Mouse (Mus musculus): ENCODE data around the gene Osbpl7. TPM values are rescaled to one million over a fixed set of nuclear protein-coding genes. Genes with fewer than 3 reads are reported as not detected.
A peak's percentile ranks its signal among the peaks of the same experiment; 100 is the strongest.

Gene Osbpl7
- total RNA-seq (2014; rRNA removed) (1.1 and 1.7 TPM in 2 replicates), polyA plus RNA-seq (2012; rRNA removed) (1.7 and 2.2 TPM in 2 replicates)

DNA sequence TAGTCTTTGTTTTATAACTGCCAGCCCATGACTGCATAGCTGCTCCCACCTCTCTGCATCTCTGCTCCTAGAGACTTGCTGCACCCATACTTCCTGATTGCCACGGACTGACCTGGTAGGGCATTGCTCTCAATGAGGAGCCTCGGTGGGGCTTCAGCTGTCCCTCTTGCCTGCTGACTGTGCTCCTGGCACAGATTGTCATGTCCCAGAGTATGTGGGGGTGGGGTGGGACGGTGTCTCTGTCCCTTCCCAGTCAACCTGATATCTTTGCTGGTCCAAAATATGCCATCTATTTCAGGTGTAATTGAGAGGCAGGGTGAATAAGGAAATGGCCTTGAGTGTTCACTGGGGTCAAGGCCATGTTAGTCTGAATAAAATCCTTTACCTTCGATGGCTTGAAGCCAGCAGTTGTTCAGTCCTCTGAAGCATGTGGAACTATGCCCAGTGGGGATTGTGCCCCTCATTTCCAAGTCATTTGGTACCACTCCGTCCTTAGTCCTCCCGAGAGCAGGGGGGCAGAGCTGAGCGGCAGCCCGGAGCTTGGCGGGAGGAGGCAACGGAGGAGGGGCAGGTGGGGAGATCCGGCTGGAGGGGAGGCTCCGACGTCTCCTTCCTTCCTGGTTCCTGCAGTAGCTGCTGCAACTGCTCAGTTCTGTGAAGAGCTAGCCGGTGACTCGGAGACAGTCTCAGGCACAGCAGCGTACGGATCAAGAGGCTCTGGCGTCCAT, at the start of gene Osbpl7:
Osbpl7 (plus strand) TSS at position 413 of the 728 bp plus-strand sequence.
- Histone ChIP-seq H3K4me1 (ENCODE audit: control insufficient read depth, insufficient read depth, low read length) (peaks cover 8% of the 10 kb centered on the region), H3K4me3 (ENCODE audit: insufficient read depth, low read depth, low read length) (peak within 1 kb of the TSS; percentile 62), H3K27me3 (ENCODE audit: control insufficient read depth, insufficient read depth, low read length) (no peaks in the 10 kb centered on the region), H3K27ac (replicated peaks; ENCODE audit: insufficient read depth, low read depth, low read length) (no peak within 1 kb of the TSS), H3K9ac (ENCODE audit: low read depth, low read length) (peak within 1 kb of the TSS; percentile 62), H3K36me3 (ENCODE audit: control insufficient read depth, insufficient read depth, low read length) (no peaks in the 10 kb centered on the region), H3K79me2 (ENCODE audit: control insufficient read depth, insufficient read depth, low read length) (no peaks in the 10 kb centered on the region)
- DNase-seq (ENCODE audit: extremely low read depth, low read depth, low spot score) = no peak
- peak; percentile 47 for TF ChIP-seq CTCF (IDR thresholded peaks at IDR 0.05; ENCODE audit: low read depth, low read length)
- 0 out of 2 replicates have a peak, but pooled peaks have one; percentile 30 for TF ChIP-seq POLR2A (IDR thresholded peaks at IDR 0.05; ENCODE audit: extremely low read depth, insufficient read depth, low read length)
- 6% methylated on average over 18 of the region's 18 CpGs for WGBS

DNA sequence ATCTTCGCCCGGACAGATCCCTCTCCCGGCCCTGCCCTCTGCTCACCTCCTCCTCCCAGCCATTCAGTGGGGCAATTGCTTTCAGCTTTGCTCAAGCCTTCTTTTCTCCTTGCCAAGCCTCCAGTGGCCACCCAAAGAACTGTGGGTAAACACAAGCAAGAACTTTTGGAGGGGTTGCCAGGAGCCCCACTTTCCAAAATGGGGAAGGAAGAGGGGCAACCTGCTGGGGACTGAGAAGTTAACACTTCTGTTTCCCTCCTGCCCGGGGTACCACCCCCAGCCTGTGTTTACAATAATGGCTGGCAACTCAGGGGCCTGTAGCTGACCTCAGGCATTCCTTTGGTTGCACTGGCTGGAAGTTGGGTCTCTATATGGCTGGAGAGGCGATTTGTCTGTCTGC, 47.3 kb upstream of the Osbpl7 start:
- H3K79me2 ChIP-seq (ENCODE audit: control insufficient read depth, insufficient read depth, low read length) = no peaks in the 10 kb centered on the region
- H3K9ac ChIP-seq (ENCODE audit: low read depth, low read length) = no peak overlapping the region
- TF ChIP-seq CTCF (IDR thresholded peaks at IDR 0.05; ENCODE audit: low read depth, low read length) (no peak), POLR2A (IDR thresholded peaks at IDR 0.05; ENCODE audit: extremely low read depth, insufficient read depth, low read length) (no peak)
- H3K4me3 ChIP-seq (ENCODE audit: insufficient read depth, low read depth, low read length) = no peak overlapping the region
- no peaks in the 10 kb centered on the region for H3K36me3 ChIP-seq (ENCODE audit: control insufficient read depth, insufficient read depth, low read length)
- no peaks in the 10 kb centered on the region; the same call in 1 of the 2 replicates for H3K27me3 ChIP-seq (ENCODE audit: control insufficient read depth, insufficient read depth, low read length)
- no peak overlapping the region for H3K27ac ChIP-seq (replicated peaks; ENCODE audit: insufficient read depth, low read depth, low read length)
- WGBS = 55% methylated on average over 5 of the region's 5 CpGs
- no peaks in the 10 kb centered on the region for H3K4me1 ChIP-seq (ENCODE audit: control insufficient read depth, insufficient read depth, low read length)
- DNase-seq (ENCODE audit: extremely low read depth, low read depth, low spot score) = no peak

DNA sequence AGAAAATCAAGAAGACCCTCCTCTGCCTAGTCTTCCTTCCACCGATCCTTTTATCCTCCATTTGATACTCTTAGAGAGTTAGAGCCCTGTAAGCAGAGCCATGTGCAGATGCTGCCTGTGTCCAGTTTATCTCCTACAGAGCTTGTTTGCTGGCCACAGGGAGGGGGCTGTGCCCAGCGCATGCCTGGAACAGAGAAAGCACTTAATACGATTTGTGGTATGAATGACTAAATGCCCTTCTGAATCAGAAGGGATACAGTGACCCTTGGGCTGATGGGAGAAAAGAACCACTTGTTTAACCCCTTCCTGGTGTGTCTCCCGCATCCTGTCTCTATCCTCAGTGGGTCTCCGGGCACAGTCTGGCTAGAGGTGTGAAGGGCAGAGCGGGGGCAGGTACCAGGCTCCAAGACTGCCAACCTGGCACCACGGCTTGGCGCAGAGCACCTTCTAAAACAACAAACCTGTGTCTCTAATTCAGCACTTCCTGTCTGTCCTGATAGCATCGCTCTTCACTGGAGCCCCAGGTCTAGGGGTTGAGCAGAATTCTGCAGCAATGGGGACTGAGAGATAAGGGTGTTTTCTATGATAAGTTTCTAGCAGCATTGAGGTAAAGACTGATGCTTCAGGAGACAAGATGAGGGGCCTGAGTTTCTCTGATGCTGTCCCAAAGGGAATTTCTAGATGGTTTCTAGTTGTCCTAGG, 43.2 kb upstream of the Osbpl7 start:
- Histone ChIP-seq H3K79me2 (ENCODE audit: control insufficient read depth, insufficient read depth, low read length) (no peaks in the 10 kb centered on the region), H3K36me3 (ENCODE audit: control insufficient read depth, insufficient read depth, low read length) (no peaks in the 10 kb centered on the region), H3K4me3 (ENCODE audit: insufficient read depth, low read depth, low read length) (no peak overlapping the region), H3K27ac (replicated peaks; ENCODE audit: insufficient read depth, low read depth, low read length) (no peak overlapping the region), H3K27me3 (ENCODE audit: control insufficient read depth, insufficient read depth, low read length) (peaks cover 3% of the 10 kb centered on the region; the same call in 1 of the 2 replicates), H3K9ac (ENCODE audit: low read depth, low read length) (no peak overlapping the region), H3K4me1 (ENCODE audit: control insufficient read depth, insufficient read depth, low read length) (no peaks in the 10 kb centered on the region)
- TF ChIP-seq POLR2A (IDR thresholded peaks at IDR 0.05; ENCODE audit: extremely low read depth, insufficient read depth, low read length) = no peak
- TF ChIP-seq CTCF (IDR thresholded peaks at IDR 0.05; ENCODE audit: low read depth, low read length) = no peak
- WGBS = 54% methylated on average over 9 of the region's 9 CpGs
- no peak for DNase-seq (ENCODE audit: extremely low read depth, low read depth, low spot score)

DNA sequence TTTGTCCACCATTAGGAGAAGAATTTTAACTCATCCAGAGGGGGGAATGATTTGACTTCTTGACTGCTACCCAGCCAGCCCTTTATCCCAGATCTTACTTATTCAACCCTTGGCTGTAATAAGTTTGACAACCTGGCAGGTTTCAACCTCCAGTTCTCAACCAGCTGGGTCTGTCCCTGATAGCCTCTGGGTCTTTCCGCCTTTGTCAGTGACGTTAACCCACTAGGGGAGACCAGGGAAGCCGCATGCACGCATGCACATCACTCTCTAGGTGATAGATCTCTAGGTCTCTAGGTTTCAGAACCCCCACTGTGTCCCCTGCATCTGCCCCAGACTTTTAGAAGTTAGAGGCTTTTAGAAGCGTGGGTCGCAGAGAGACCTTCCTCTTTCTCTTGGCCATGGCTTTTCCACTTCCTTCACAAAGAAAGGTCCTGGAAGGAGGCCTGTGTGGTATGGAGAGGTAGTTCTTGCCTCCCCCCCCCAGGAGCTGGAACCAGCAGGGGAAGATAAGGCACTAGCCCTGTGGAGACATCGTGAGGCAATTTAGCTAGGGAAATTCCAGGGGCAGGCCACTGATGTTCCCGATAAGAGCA, 41.1 kb upstream of the Osbpl7 start:
- H3K27me3 ChIP-seq (ENCODE audit: control insufficient read depth, insufficient read depth, low read length) = peaks cover 3% of the 10 kb centered on the region; the same call in 1 of the 2 replicates
- no peak for TF ChIP-seq CTCF (IDR thresholded peaks at IDR 0.05; ENCODE audit: low read depth, low read length)
- TF ChIP-seq POLR2A (IDR thresholded peaks at IDR 0.05; ENCODE audit: extremely low read depth, insufficient read depth, low read length) = no peak

DNA sequence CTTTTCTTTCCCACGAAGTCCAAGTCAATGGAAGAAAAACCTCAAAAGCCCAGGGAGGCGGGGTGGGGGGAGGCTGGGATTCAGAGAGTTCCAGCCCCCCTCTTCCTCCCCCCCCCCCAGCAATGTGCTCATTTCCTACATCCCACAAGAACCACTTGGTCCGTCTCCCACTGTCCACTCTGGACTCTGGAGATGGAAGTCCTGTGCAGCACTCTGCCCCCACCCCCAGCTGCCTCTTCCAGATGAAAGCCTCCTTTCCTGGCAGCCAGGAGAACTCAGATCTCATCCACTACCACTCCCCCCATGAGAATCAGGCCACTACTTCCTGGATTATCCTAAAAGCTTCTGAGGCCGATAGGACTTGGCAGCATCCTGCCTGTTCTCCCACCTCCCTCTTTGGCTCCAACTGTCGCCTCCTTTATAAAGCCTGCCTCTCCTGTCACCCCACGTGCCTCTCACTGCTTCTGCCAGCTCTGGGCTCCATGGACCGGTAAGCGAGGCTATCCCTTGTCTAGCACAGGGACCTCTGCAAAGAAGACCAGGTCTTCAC, 37.2 kb upstream of the Osbpl7 start, which contains the start of gene Sp6:
Sp6 (plus strand) TSS at position 274 of the 550 bp plus-strand sequence.
- Histone ChIP-seq H3K4me1 (ENCODE audit: control insufficient read depth, insufficient read depth, low read length) (no peaks in the 10 kb centered on the region), H3K79me2 (ENCODE audit: control insufficient read depth, insufficient read depth, low read length) (no peaks in the 10 kb centered on the region), H3K9ac (ENCODE audit: low read depth, low read length) (no peak within 1 kb of the TSS), H3K36me3 (ENCODE audit: control insufficient read depth, insufficient read depth, low read length) (no peaks in the 10 kb centered on the region), H3K27me3 (ENCODE audit: control insufficient read depth, insufficient read depth, low read length) (peaks cover 20% of the 10 kb centered on the region), H3K4me3 (ENCODE audit: insufficient read depth, low read depth, low read length) (no peak within 1 kb of the TSS), H3K27ac (replicated peaks; ENCODE audit: insufficient read depth, low read depth, low read length) (no peak within 1 kb of the TSS)
- no peak for DNase-seq (ENCODE audit: extremely low read depth, low read depth, low spot score)
- WGBS = 42% methylated on average over 8 of the region's 8 CpGs
- TF ChIP-seq POLR2A (IDR thresholded peaks at IDR 0.05; ENCODE audit: extremely low read depth, insufficient read depth, low read length) (no peak), CTCF (IDR thresholded peaks at IDR 0.05; ENCODE audit: low read depth, low read length) (no peak)

More for the DNA sequence above, 41.1 kb upstream of the Osbpl7 start:
- H3K27ac ChIP-seq (replicated peaks; ENCODE audit: insufficient read depth, low read depth, low read length) = no peak overlapping the region
- no peak overlapping the region for H3K9ac ChIP-seq (ENCODE audit: low read depth, low read length)
- no peak for DNase-seq (ENCODE audit: extremely low read depth, low read depth, low spot score)
- H3K4me1 ChIP-seq (ENCODE audit: control insufficient read depth, insufficient read depth, low read length) = no peaks in the 10 kb centered on the region
- H3K79me2 ChIP-seq (ENCODE audit: control insufficient read depth, insufficient read depth, low read length) = no peaks in the 10 kb centered on the region
- WGBS = 58% methylated on average over 8 of the region's 8 CpGs
- H3K4me3 ChIP-seq (ENCODE audit: insufficient read depth, low read depth, low read length) = no peak overlapping the region
- H3K36me3 ChIP-seq (ENCODE audit: control insufficient read depth, insufficient read depth, low read length) = no peaks in the 10 kb centered on the region
